Mouse (Mus musculus): ENCODE results near the gene Sel1l. TPM values are rescaled to one million over a fixed set of nuclear protein-coding genes. Genes with fewer than 3 reads are reported as not detected.

Sel1l gene
- polyA plus RNA-seq, 1 experiment from 2014 or later = 77.3 TPM

DNA sequence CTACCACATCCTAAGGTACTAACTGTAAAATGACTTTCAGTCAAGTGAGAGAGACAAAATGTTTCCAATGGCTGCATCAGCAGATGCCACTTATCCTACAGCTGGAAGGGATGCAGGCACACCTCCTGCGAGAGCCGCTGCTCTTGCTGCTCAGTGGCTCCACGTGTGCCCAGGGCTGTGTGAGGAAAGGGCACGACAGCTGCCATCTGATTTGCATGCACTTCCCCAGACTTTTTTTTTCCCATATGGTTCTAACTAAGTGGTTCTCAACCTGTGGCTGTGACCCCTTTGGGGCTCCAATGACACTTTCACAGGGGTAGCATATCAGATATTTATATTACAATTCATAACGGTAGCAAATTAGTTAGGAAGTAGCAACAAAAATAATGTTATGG is 15.0 kb downstream of the Sel1l start:
- Histone ChIP-seq H3K4me2 (replicated peaks; ENCODE audit: low read depth) (no peak overlapping the region), H3K9ac (ENCODE audit: low read length) (no peak overlapping the region), H3K4me1 (replicated peaks; ENCODE audit: control insufficient read depth, insufficient read depth) (no peaks in the 10 kb centered on the region), H3K27ac (replicated peaks) (no peak overlapping the region), H3K4me3 (ENCODE audit: low read depth, low read length) (no peak overlapping the region), H3K9me3 (ENCODE audit: control insufficient read depth, low read length) (no peaks in the 10 kb centered on the region), H3K27me3 (ENCODE audit: control insufficient read depth, insufficient read depth, low read length) (no peaks in the 10 kb centered on the region), H3K36me3 (ENCODE audit: control insufficient read depth, insufficient read depth, low read length) (peaks cover 35% of the 10 kb centered on the region)
- DNase-seq (ENCODE audit: low spot score) = no peak
- TF ChIP-seq EP300 (optimal IDR thresholded peaks at IDR 0.05) (no peak), CTCF (IDR thresholded peaks at IDR 0.05; ENCODE audit: low read depth) (no peak)
- WGBS = 83% methylated on average over 5 of the region's 5 CpGs
- no peak for ATAC-seq (ENCODE audit: low FRiP score, low TSS enrichment)

DNA sequence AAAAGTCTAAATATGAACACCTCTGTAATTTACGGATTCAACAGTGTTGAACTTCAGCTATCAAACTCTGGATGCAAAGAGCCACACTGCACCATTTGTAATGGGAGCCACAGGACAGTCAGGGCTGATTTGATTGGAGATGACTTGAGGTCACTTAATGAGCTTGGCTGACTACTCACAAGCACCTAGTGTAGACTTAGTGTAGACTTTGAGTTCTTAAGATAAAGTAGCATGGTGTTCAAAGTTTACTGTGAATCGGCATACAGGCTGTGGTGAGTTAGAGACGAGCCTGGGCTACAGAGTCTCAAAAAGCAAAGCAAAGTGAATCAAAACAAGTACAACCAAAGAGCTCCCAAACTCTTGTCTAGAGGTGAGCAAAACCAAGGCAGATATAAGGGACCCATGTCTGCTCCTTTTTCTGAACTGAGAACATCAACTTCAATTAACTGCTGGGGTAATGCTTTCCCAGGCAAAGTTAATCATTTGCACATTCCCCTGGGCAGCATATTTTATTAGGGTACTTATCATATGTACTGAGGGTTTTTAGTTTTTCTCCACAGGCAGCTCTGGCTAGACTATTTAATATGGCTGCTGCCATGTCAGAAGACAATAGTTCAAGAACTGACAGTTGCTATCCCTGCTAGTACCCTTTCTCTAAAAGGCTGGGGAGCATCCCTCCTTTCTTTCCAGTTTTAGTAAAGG is 15.6 kb downstream of the Sel1l start:
- H3K36me3 ChIP-seq (ENCODE audit: control insufficient read depth, insufficient read depth, low read length) = peaks cover 34% of the 10 kb centered on the region
- H3K9ac ChIP-seq (ENCODE audit: low read length) = no peak overlapping the region
- TF ChIP-seq EP300 (optimal IDR thresholded peaks at IDR 0.05) (no peak), CTCF (IDR thresholded peaks at IDR 0.05; ENCODE audit: low read depth) (no peak)
- H3K9me3 ChIP-seq (ENCODE audit: control insufficient read depth, low read length) = no peaks in the 10 kb centered on the region
- no peak overlapping the region for H3K4me2 ChIP-seq (replicated peaks; ENCODE audit: low read depth)
- H3K27me3 ChIP-seq (ENCODE audit: control insufficient read depth, insufficient read depth, low read length) = no peaks in the 10 kb centered on the region
- H3K27ac ChIP-seq (replicated peaks) = no peak overlapping the region
- ATAC-seq (ENCODE audit: low FRiP score, low TSS enrichment) (no peak), DNase-seq (ENCODE audit: low spot score) (no peak)
- H3K4me3 ChIP-seq (ENCODE audit: low read depth, low read length) = no peak overlapping the region
- 87% methylated on average over 3 of the region's 3 CpGs for WGBS
- no peaks in the 10 kb centered on the region for H3K4me1 ChIP-seq (replicated peaks; ENCODE audit: control insufficient read depth, insufficient read depth)

DNA sequence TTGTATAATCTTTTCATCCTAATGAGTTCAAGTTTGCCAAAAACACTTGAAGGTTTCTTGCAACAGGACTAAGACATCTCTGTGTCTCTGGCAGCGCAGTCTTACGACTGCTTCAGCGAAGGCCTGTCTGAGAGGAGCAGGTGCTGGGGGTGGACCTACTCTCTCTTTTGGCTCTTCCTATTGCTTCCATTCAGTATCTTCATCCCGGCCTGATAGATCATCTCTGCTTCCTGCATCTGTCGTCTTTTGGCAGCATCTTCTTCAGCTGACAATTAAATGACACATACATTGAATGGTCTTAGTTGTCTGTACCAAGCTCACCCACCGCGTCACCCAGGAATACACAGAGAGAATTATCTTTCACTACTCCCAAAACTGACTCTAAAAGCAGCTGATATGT is 17.5 kb downstream of the Sel1l start:
- ATAC-seq (ENCODE audit: low FRiP score, low TSS enrichment) = no peak
- H3K27ac ChIP-seq (replicated peaks) = no peak overlapping the region
- H3K9ac ChIP-seq (ENCODE audit: low read length) = no peak overlapping the region
- H3K27me3 ChIP-seq (ENCODE audit: control insufficient read depth, insufficient read depth, low read length) = no peaks in the 10 kb centered on the region
- no peaks in the 10 kb centered on the region for H3K9me3 ChIP-seq (ENCODE audit: control insufficient read depth, low read length)
- DNase-seq (ENCODE audit: low spot score) = no peak
- WGBS = 91% methylated on average over 7 of the region's 7 CpGs
- peaks cover 25% of the 10 kb centered on the region for H3K36me3 ChIP-seq (ENCODE audit: control insufficient read depth, insufficient read depth, low read length)
- no peak overlapping the region for H3K4me3 ChIP-seq (ENCODE audit: low read depth, low read length)
- no peak overlapping the region for H3K4me2 ChIP-seq (replicated peaks; ENCODE audit: low read depth)
- TF ChIP-seq EP300 (optimal IDR thresholded peaks at IDR 0.05) = no peak
- no peak for TF ChIP-seq CTCF (IDR thresholded peaks at IDR 0.05; ENCODE audit: low read depth)
- H3K4me1 ChIP-seq (replicated peaks; ENCODE audit: control insufficient read depth, insufficient read depth) = no peaks in the 10 kb centered on the region

DNA sequence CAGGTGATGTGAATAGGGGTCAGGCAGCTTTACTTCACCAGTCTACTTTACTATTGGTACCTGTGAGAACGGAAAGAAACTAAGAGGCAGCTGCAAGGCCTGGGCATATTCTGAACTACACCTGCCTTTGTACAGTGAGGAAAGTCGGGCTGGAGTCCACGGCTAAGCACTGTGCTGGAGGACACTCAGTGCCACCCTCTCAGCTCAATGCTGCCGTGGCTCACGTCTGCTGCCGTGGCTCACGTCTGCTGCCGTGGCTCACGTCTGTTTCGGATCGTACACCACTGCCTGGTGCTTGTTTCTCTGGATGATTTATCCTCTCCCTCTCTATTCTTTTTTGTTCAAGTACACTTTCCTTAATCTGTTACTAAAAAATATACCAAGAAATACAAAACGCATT is 28.5 kb downstream of the Sel1l start:
- no peak overlapping the region for H3K4me3 ChIP-seq (ENCODE audit: low read depth, low read length)
- no peaks in the 10 kb centered on the region for H3K27me3 ChIP-seq (ENCODE audit: control insufficient read depth, insufficient read depth, low read length)
- DNase-seq (ENCODE audit: low spot score) (no peak), ATAC-seq (ENCODE audit: low FRiP score, low TSS enrichment) (no peak)
- H3K36me3 ChIP-seq (ENCODE audit: control insufficient read depth, insufficient read depth, low read length) = peaks cover 44% of the 10 kb centered on the region
- no peaks in the 10 kb centered on the region for H3K4me1 ChIP-seq (replicated peaks; ENCODE audit: control insufficient read depth, insufficient read depth)
- TF ChIP-seq EP300 (optimal IDR thresholded peaks at IDR 0.05) = no peak
- no peak for TF ChIP-seq CTCF (IDR thresholded peaks at IDR 0.05; ENCODE audit: low read depth)
- no peak overlapping the region for H3K27ac ChIP-seq (replicated peaks)
- 90% methylated on average over 12 of the region's 12 CpGs for WGBS
- H3K9ac ChIP-seq (ENCODE audit: low read length) = no peak overlapping the region
- no peak overlapping the region for H3K4me2 ChIP-seq (replicated peaks; ENCODE audit: low read depth)
- no peaks in the 10 kb centered on the region for H3K9me3 ChIP-seq (ENCODE audit: control insufficient read depth, low read length)

DNA sequence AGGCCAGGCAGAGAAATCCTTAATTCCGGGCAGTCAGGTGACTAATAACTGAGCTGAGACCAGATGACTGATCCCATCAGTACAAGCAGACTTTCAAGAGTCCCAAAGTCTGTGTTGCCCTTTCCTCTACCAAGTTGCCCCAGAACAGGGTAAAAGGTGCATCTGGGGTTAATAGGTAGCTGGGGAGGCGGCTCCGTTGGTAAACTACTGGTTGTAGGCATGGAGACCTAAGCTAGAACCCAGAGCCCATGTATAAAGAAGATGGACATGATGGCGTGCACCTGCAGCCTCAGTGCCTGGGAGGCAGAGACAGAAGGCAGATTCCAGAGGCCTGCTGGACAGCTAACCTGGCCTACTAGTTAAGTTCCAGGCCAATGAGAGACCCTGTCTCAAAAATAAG is 30.2 kb downstream of the Sel1l start:
- Histone ChIP-seq H3K36me3 (ENCODE audit: control insufficient read depth, insufficient read depth, low read length) (peaks cover 42% of the 10 kb centered on the region), H3K4me2 (replicated peaks; ENCODE audit: low read depth) (no peak overlapping the region), H3K4me1 (replicated peaks; ENCODE audit: control insufficient read depth, insufficient read depth) (no peaks in the 10 kb centered on the region), H3K9ac (ENCODE audit: low read length) (no peak overlapping the region), H3K9me3 (ENCODE audit: control insufficient read depth, low read length) (no peaks in the 10 kb centered on the region), H3K27me3 (ENCODE audit: control insufficient read depth, insufficient read depth, low read length) (no peaks in the 10 kb centered on the region), H3K4me3 (ENCODE audit: low read depth, low read length) (no peak overlapping the region), H3K27ac (replicated peaks) (no peak overlapping the region)
- no peak for DNase-seq (ENCODE audit: low spot score)
- ATAC-seq (ENCODE audit: low FRiP score, low TSS enrichment) = no peak
- WGBS = 84% methylated on average over 4 of the region's 4 CpGs
- no peak for TF ChIP-seq EP300 (optimal IDR thresholded peaks at IDR 0.05)
- no peak for TF ChIP-seq CTCF (IDR thresholded peaks at IDR 0.05; ENCODE audit: low read depth)

DNA sequence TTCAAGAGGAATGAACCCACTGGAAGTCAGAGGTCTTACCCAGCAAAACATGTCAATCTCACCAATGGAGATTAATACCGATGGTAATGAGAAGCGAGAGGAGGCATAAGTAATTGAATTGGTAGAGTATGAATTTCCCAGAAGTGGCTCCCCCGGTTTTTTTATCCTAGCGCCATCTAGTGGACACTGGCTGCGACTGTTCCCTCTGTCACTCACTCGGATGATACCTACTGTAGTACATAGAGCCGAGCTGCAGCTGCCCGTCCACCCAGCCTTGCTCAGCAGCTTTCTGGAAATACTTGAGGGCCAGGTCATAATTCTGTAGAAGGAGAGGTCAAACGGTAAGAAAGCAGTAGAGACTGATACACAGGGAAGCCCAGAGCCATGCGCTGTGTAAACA is 33.0 kb downstream of the Sel1l start:
- no peak overlapping the region for H3K9ac ChIP-seq (ENCODE audit: low read length)

More for the DNA sequence above, 33.0 kb downstream of the Sel1l start:
- Histone ChIP-seq H3K27me3 (ENCODE audit: control insufficient read depth, insufficient read depth, low read length) (no peaks in the 10 kb centered on the region), H3K36me3 (ENCODE audit: control insufficient read depth, insufficient read depth, low read length) (peaks cover 40% of the 10 kb centered on the region), H3K4me1 (replicated peaks; ENCODE audit: control insufficient read depth, insufficient read depth) (no peaks in the 10 kb centered on the region), H3K9me3 (ENCODE audit: control insufficient read depth, low read length) (no peaks in the 10 kb centered on the region), H3K4me3 (ENCODE audit: low read depth, low read length) (no peak overlapping the region), H3K27ac (replicated peaks) (no peak overlapping the region), H3K4me2 (replicated peaks; ENCODE audit: low read depth) (no peak overlapping the region)
- TF ChIP-seq EP300 (optimal IDR thresholded peaks at IDR 0.05) = no peak
- peak; percentile 80 for TF ChIP-seq CTCF (IDR thresholded peaks at IDR 0.05; ENCODE audit: low read depth)
- ATAC-seq (ENCODE audit: low FRiP score, low TSS enrichment) (peak; percentile 71), DNase-seq (ENCODE audit: low spot score) (peak; percentile 68)
- 26% methylated on average over 10 of the region's 10 CpGs for WGBS
